Mouse (Mus musculus): ENCODE data around the gene Ergic1. TPM values are rescaled to one million over a fixed set of nuclear protein-coding genes. Genes with fewer than 3 reads are reported as not detected.
A peak's percentile ranks its signal among the peaks of the same experiment; 100 is the strongest.

Gene Ergic1
- total RNA-seq (2021), result 100 to 1,000 TPM; 132 to 144 TPM
- long read RNA-seq, experiment 1, transcript Ergic1-206 (10 exons, 2,754 nt), result major isoform, 25 of 31 reads
- long read RNA-seq, experiment 1, partial matches to known transcripts, result 1 of 31 reads
- long read RNA-seq, experiment 1, other reads (novel, unspliced or antisense), result 5 of 31 reads
- long read RNA-seq, experiment 2, transcript Ergic1-206 (10 exons, 2,754 nt), result major isoform, 39 of 48 reads
- long read RNA-seq, experiment 2, partial matches to known transcripts, result 4 of 48 reads
- long read RNA-seq, experiment 2, other reads (novel, unspliced or antisense), result 5 of 48 reads

- peak; percentile 87 to 93 for DNase-seq (ENCODE audit: low spot score in 2 of 2)
Measured at GRCm38 (mm10) chr17:26561290-26561640, at the start of gene Ergic1. Gene Ergic1 (plus strand): TSS chr17:26561489.

GRCm38 (mm10) chr17:26511816-26512774 is 49.2 kb upstream of the Ergic1 start:
- no peak for DNase-seq (ENCODE audit: low spot score in 2 of 2)

- DNase-seq (ENCODE audit: low spot score in 2 of 2), result no peak
Measured at GRCm38 (mm10) chr17:26512961-26513360, 48.3 kb upstream of the Ergic1 start.

DNA sequence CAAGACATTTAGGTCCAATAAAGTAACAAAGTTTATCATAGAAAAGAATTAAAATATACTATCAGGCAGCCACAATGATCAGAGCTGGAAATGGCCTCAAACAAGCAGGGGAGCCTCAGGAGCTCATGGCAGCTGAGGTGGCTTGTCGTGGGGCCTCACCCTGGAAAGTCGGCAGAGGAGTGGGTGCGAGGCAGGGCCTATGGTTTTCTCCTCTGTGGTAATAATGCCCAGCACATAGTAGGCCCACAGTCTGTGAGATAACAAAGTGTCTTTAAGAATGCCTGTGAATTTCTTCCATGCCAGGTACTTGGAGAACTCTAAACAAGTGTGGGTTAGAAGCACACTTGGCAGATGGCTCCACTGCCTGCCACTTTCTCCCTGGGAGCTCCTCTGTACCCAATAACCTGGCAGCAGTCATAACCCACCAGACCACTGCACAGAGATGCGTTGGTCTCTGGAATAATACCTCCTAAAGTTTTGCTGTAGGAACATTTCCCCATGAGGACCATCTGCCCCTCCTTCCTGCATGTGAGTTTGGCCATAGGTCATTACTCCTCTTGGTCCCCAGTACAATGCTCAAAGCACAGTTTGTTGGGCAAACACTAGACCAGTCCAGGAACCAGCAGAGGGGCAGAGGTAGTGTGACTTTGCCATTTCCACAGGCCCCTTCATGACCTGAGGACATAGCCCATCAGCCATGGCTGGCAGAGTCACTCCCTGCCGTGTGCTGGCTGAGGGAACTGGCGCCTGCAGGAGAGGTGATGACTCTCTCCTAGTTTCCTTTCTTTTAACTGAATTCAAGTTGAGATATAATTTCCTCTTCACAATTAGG is 47.6 kb upstream of the Ergic1 start:
- no peak for DNase-seq (ENCODE audit: low spot score in 2 of 2)

DNA sequence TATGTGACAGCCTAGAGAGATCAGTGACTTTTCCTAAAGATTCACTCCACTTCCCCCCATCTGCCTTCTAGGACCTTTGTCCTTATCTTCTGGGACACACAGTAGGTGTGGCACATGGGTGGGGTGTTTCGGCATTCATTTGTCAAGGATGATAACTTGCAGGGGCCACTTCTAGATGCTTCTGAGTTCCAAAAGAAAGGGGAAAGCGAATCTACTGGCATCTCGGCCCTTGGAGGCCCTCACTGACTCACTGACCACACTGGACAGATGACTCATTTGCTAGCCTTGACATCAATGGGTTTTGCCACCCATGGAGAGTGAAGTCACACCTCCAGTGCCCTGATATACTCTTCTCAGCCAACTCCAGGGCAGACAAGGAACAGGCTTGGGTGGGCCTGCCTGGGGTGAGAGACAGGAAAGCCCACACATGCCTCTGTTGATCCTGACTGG is 46.7 kb upstream of the Ergic1 start:
- no peak for DNase-seq (ENCODE audit: low spot score in 2 of 2)

- DNase-seq (ENCODE audit: low spot score in 2 of 2), result no peak
Measured at GRCm38 (mm10) chr17:26515675-26516074, 45.6 kb upstream of the Ergic1 start.

DNA sequence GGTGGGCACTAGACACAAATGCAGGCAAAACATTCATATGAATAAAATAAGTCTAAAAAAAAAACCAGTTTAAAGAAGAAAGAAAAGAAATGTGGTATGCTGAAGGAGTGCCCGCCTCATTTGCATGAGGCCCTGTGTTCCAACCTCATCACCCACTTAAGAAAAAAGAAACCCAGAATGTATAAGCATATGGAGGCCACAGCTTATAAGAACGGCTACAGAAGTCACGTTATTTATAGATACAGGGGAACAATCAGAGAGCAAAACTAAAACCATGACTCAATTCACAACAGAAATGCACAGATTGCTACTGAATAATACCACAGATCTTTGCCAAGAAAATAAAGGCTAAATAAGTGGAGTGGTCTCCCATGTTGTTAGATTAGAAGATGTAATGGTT is 43.0 kb upstream of the Ergic1 start:
- no peak for DNase-seq (ENCODE audit: low spot score in 2 of 2)

DNA sequence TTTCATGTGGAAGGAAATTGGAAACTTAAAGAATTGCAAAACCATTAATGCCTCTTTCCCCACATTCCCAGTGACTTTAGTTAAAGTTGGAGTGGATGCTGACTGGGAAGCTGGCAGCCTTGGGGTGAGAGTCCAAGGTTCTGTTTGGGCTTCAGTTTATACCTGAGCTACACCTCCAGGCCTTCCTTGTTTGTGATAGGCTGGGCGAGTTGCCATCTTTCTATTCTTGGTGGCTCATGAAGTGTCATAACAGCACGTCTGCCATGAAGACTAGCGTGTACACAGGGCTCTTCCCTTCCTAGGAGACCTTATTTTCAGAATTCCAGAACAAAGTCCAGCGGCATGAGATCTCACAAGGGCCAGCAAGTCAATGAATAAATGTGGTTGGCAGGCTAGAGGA is 38.6 kb upstream of the Ergic1 start:
- no peak for DNase-seq (ENCODE audit: low spot score in 2 of 2)

GRCm38 (mm10) chr17:26524316-26524715 is 37.0 kb upstream of the Ergic1 start:
- DNase-seq (ENCODE audit: low spot score in 2 of 2), result no peak

GRCm38 (mm10) chr17:26524801-26525200 is 36.5 kb upstream of the Ergic1 start:
- no peak for DNase-seq (ENCODE audit: low spot score in 2 of 2)

GRCm38 (mm10) chr17:26525316-26525715 is 36.0 kb upstream of the Ergic1 start:
- peak in 1 of 2 experiments; percentile 50 for DNase-seq (ENCODE audit: low spot score in 2 of 2)

DNA sequence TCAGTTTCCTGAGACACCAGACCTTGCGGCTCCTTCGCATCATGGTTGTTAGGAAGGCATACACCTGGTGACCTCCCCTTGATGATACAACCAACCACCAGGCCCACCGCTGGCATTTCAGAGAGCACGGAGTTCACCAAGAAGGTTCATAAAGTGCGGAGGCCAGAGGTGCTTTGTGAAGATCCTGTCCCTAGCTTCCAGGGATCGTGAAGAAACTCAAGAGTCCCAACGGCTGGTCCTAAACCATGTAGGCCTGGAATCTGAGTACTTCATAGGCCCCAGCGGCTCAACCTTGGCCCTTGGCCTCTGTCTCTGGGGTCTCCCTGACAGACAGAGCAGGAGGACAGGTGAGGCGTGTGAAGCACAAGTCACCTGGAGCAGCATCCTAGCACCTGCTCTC is 34.0 kb upstream of the Ergic1 start:
- DNase-seq (ENCODE audit: low spot score in 2 of 2), result no peak

DNA sequence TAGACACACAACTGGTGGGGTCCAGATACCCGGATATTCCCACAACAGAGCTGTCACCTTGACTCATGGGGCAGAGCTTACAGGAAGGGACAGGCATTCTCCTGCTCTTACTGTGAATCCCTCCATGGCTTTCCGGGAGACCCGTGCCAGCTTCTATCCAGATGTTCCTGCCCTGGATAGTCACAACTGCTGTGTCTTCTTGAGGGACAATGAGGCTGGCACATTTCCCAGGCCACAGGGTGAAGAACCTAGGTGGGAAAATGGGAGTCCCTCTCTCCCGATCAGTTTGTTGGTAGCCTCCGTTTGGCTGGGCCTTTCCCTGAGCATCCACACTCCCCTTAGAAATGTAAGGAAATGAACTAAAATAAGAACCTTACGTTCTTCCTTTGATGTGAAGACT is 32.5 kb upstream of the Ergic1 start:
- DNase-seq (ENCODE audit: low spot score in 2 of 2), result no peak

DNA sequence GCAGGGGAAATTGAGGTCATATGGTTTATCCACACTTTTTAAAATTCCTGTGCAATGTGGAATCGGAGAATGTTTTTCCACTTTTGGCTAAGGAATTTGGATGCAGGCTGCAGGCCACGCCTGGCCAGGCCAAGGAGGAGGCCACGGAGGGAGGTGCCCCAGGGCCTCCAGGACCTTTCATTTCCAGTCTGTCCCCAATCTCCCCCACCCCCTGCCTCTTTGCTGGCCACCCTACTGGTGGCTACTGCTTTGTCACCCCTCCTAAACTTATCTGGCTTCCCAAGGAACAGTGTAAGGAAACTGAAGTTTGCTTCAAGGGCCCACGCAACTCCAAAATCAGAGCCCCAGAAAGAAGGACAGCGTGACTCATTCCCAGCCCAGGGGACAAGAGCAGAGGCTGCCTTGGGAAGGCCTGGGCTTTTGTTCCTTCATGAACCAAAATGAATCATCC is 31.5 kb upstream of the Ergic1 start:
- DNase-seq (ENCODE audit: low spot score in 2 of 2), result no peak

DNA sequence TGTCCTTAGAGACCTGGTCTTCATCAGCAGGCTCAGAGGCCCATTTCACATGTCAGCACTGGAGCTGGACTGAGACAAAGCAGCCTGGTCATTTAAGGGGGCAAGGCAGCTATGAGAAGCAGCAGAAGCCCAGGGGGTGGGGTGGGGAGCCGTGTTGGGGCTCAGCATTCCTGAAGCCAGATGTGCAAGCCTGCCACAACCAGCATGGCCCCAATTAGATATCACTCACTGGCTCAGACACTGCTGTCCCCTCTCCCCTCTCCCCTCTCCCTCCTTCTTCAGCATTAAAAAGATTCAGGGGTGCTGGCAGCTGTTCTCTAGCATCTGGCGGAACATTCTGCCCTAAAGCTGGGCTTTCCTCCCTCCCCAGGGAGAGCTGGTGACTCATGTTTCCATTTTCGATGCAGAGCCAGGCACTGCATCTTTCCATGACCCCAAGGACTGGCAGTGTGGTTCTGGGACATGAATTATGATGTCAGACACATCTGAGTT is 30.7 kb upstream of the Ergic1 start:
- DNase-seq (ENCODE audit: low spot score in 2 of 2), result no peak

- no peak for DNase-seq (ENCODE audit: low spot score in 2 of 2)
Measured at GRCm38 (mm10) chr17:26531395-26532027, 29.8 kb upstream of the Ergic1 start.

DNA sequence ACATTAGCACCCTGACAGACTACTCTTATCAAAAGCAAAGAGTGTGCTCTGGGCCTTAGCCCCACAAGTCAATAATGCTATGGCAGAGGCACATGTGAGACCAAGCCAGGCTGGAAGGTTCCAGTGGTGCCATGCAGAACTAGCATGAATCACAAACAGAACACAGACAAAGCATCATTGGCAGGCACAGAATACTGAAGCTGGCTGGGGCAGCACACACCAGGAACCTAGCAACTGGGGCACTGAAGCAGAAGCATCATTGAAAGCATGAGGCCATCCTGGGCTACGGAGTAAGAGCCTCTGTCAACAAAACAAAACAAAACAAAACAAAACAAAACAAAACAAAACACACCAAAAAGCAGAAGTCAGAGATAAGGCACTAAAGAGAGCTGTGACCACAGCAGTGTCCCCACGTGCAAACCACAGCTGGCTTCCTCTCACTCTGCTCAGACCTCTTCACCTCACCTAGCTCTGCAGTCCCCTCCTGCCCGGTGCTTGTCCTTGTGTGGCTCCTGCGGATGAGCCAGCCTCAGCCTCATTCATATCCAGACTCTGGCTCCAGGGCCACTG is 28.7 kb upstream of the Ergic1 start:
- no peak for DNase-seq (ENCODE audit: low spot score in 2 of 2)

GRCm38 (mm10) chr17:26533871-26534372 is 27.4 kb upstream of the Ergic1 start:
- DNase-seq (ENCODE audit: low spot score in 2 of 2), result no peak

GRCm38 (mm10) chr17:26534695-26535094 is 26.6 kb upstream of the Ergic1 start:
- DNase-seq (ENCODE audit: low spot score in 2 of 2), result no peak

Data from layer of hippocampus, postnatal 14 days (tissue).